Mouse (Mus musculus): ENCODE measurements around the gene Faap100.

Faap100 gene

GRCm38 (mm10) chr11:120320156-120320555 is 58.4 kb downstream of the Faap100 start:
- DNase-seq (ENCODE audit: low spot score in 2 of 2), result no peak

- no peak for DNase-seq (ENCODE audit: low spot score in 2 of 2)
Measured at GRCm38 (mm10) chr11:120319310-120319709, 59.3 kb downstream of the Faap100 start.

All from frontal cortex, postnatal 25 days (tissue).